Comparison of ENCODE assay signal across 20 mouse cellular contexts in genomic region chr9:64565915-64566314, GRCm38 (mm10).
A peak's percentile ranks its signal among the peaks of the same experiment; 100 is the strongest.
DNase-seq lines count a peak whose midpoint lies in the region; ATAC-seq and TF ChIP-seq lines count a peak whose summit lies in the region.
"Had no signal": no experiment of that assay in that cellular context is flagged by ENCODE, and none has a peak within 500 bp of the region (broad histone marks: within the 10 kb centered on the region; RNA-seq: fewer than 3 reads in every experiment).

No protein-coding gene starts in this region.

- no peak for TF ChIP-seq CTCF in cerebellum, adult 2 months (IDR thresholded peaks at IDR 0.05; ENCODE audit: borderline replicate concordance, insufficient read depth, low read depth, low read length)

- H3K36me3 ChIP-seq in midbrain, embryonic 10.5 days, result no peaks in the 10 kb centered on the region
- H3K36me3 ChIP-seq in midbrain, embryonic 11.5 days (ENCODE audit: control insufficient read depth, insufficient read depth, low read length), result no peaks in the 10 kb centered on the region
- no peaks in the 10 kb centered on the region for H3K36me3 ChIP-seq in liver, embryonic 11.5 days (ENCODE audit: control insufficient read depth, insufficient read depth, low read length)
- H3K36me3 ChIP-seq: midbrain, embryonic 15.5 days had no signal

- no peak for TF ChIP-seq POLR2A in cerebellum, adult 2 months (IDR thresholded peaks at IDR 0.05; ENCODE audit: borderline replicate concordance, insufficient read depth, low read length)

- no peak for ATAC-seq in midbrain, embryonic 11.5 days (ENCODE audit: low FRiP score)
- ATAC-seq in liver, embryonic 11.5 days (replicated peaks; ENCODE audit: low FRiP score), result peak; percentile 63
- 0 out of 2 replicates have a peak, but pooled peaks have one; percentile 38 for ATAC-seq in megakaryocyte-erythroid progenitor cell, adult 5-6 weeks (replicated peaks; ENCODE audit: low FRiP score, low TSS enrichment, poor library complexity, severe bottlenecking)
- ATAC-seq: forebrain, embryonic 16.5 days; midbrain, embryonic 15.5 days; Patski had no signal

- no peak overlapping the region for H3K9ac ChIP-seq in midbrain, embryonic 11.5 days (ENCODE audit: low read length)
- peak overlapping the region; percentile 51; the same call in 1 of the 2 replicates for H3K9ac ChIP-seq in liver, embryonic 11.5 days (ENCODE audit: low read depth, low read length)
- H3K9ac ChIP-seq: midbrain, embryonic 15.5 days had no signal

- H3K4me2 ChIP-seq in midbrain, embryonic 11.5 days, result no peak overlapping the region
- peak overlapping the region; percentile 39 for H3K4me2 ChIP-seq in liver, embryonic 11.5 days
- H3K4me2 ChIP-seq: midbrain, embryonic 15.5 days had no signal

- peak overlapping the region; percentile 38; the same call in 1 of the 2 replicates for H3K27ac ChIP-seq in midbrain, embryonic 10.5 days (replicated peaks)
- H3K27ac ChIP-seq in midbrain, embryonic 11.5 days (ENCODE audit: low read depth, low read length), result no peak overlapping the region
- H3K27ac ChIP-seq in liver, embryonic 11.5 days (ENCODE audit: low read depth, low read length), result peak overlapping the region; percentile 81
- no peak overlapping the region for H3K27ac ChIP-seq in cerebellum, adult 2 months (ENCODE audit: insufficient read depth, low read length)
- H3K27ac ChIP-seq: gastrocnemius, adult 2 months; midbrain, embryonic 15.5 days had no signal

- H3K27me3 ChIP-seq in midbrain, embryonic 10.5 days (ENCODE audit: low read depth, poor library complexity, severe bottlenecking), result no peaks in the 10 kb centered on the region
- H3K27me3 ChIP-seq in midbrain, embryonic 11.5 days (ENCODE audit: control insufficient read depth, insufficient read depth, low read length), result no peaks in the 10 kb centered on the region
- no peaks in the 10 kb centered on the region for H3K27me3 ChIP-seq in liver, embryonic 11.5 days (replicated peaks; ENCODE audit: control insufficient read depth, insufficient read depth, low read length)
- H3K27me3 ChIP-seq in cerebellum, adult 2 months (ENCODE audit: control insufficient read depth, insufficient read depth, low read length), result no peaks in the 10 kb centered on the region
- H3K27me3 ChIP-seq: midbrain, embryonic 15.5 days; Patski had no signal

- H3K4me3 ChIP-seq in midbrain, embryonic 10.5 days, result no peak overlapping the region
- no peak overlapping the region for H3K4me3 ChIP-seq in midbrain, embryonic 11.5 days (ENCODE audit: low read depth, low read length)
- H3K4me3 ChIP-seq in liver, embryonic 11.5 days (ENCODE audit: low read depth, low read length), result no peak overlapping the region
- H3K4me3 ChIP-seq in cerebellum, adult 2 months (replicated peaks; ENCODE audit: insufficient read depth, low read depth, low read length), result no peak overlapping the region
- H3K4me3 ChIP-seq: gastrocnemius, adult 2 months; midbrain, embryonic 15.5 days had no signal

- H3K9me3 ChIP-seq in midbrain, embryonic 10.5 days (replicated peaks), result no peaks in the 10 kb centered on the region
- H3K9me3 ChIP-seq in midbrain, embryonic 11.5 days (ENCODE audit: control insufficient read depth, low read length), result no peaks in the 10 kb centered on the region
- peaks cover 6% of the 10 kb centered on the region; the same call in 1 of the 2 replicates for H3K9me3 ChIP-seq in liver, embryonic 11.5 days (ENCODE audit: control insufficient read depth, low read length)
- H3K9me3 ChIP-seq: midbrain, embryonic 15.5 days had no signal

- DNase-seq in midbrain, embryonic 10.5 days (ENCODE audit: low spot score), result no peak
- DNase-seq in midbrain, embryonic 11.5 days (ENCODE audit: low spot score, missing footprints), result no peak
- DNase-seq in c-Kit-positive CD71-positive TER-119-negative erythroid progenitor cells, embryonic 14.5 days (ENCODE audit: low read depth), result peak; percentile 56
- DNase-seq in liver, embryonic 11.5 days (ENCODE audit: low spot score), result no peak
- DNase-seq in lung, postnatal 14 days, result no peak
- DNase-seq in cerebellum, adult 2 months, result no peak
- no peak for DNase-seq in lung, postnatal 25 days (ENCODE audit: low spot score)
- DNase-seq: adrenal gland, postnatal 36 days; cerebellum, postnatal 36 days; gastrocnemius, adult 2 months; heart, adult 18-20 months; kidney, adult 9 months; kidney, postnatal 4 days; lung, adult 18-20 months; lung, postnatal 4 days; thymus, postnatal 4 days had no signal

- H3K4me1 ChIP-seq in midbrain, embryonic 10.5 days, result peaks cover 34% of the 10 kb centered on the region
- peaks cover 3% of the 10 kb centered on the region; the same call in 1 of the 2 replicates for H3K4me1 ChIP-seq in midbrain, embryonic 11.5 days (ENCODE audit: control insufficient read depth, insufficient read depth, low read length)
- H3K4me1 ChIP-seq in liver, embryonic 11.5 days (replicated peaks; ENCODE audit: control insufficient read depth, insufficient read depth, low read length), result peaks cover 36% of the 10 kb centered on the region
- H3K4me1 ChIP-seq in cerebellum, adult 2 months (ENCODE audit: control insufficient read depth, insufficient read depth, low read length), result peaks cover 18% of the 10 kb centered on the region

Comparison
In these comparisons a context has a peak if more than half of its experiments do, and no peak if none do; other contexts are left out.
1. H3K27ac ChIP-seq: peak in midbrain, embryonic 10.5 days (single experiment) and liver, embryonic 11.5 days (single experiment); none in midbrain, embryonic 11.5 days (single experiment) and cerebellum, adult 2 months (single experiment).